Mouse (Mus musculus) MEL (cell line): Measurements from ENCODE around the gene Specc1l. TPM values are rescaled to one million over a fixed set of nuclear protein-coding genes. Genes with fewer than 3 reads are reported as not detected.

Experiments
- DNase-seq: peaks from one replicate; pipeline ENCODE4 v3.0.0; 2011; ENCODE audit warnings: low read depth, low spot score
- H3K27ac ChIP-seq: 2 replicates; pipeline ENCODE4 v1.5.1; 2012; ENCODE audit warnings: low read depth, mild to moderate bottlenecking, control low read depth, low read length, moderate library complexity; ENCODE audit not compliant: control insufficient read depth
- H3K27me3 ChIP-seq, 2 experiments: fragments of 150-350 bp in 1 of 2; sonication (generic) in 1 of 2; 2 replicates each; pipeline ENCODE4 v1.6.1; 2012; ENCODE audit warnings: low read length in 2 of 2, mild to moderate bottlenecking in 2 of 2, improper control_type of control experiment in 1 of 2, moderate library complexity in 1 of 2; ENCODE audit not compliant: insufficient read depth in 2 of 2, control insufficient read depth in 1 of 2
- H3K36me3 ChIP-seq, 2 experiments: 2 replicates each; pipeline ENCODE4 v1.6.1; 2012 to 2014; ENCODE audit warnings: low read length in 2 of 2, improper control_type of control experiment in 1 of 2, inconsistent platforms in 1 of 2, mild to moderate bottlenecking in 1 of 2; ENCODE audit not compliant: insufficient read depth in 2 of 2, control insufficient read depth in 1 of 2
- H3K4me1 ChIP-seq, 2 experiments: fragments of 150-350 bp in 1 of 2; sonication (generic) in 1 of 2; 2 replicates each; pipeline ENCODE4 v1.6.1; 2012; ENCODE audit warnings: low read length in 2 of 2, improper control_type of control experiment in 1 of 2, mild to moderate bottlenecking in 1 of 2; ENCODE audit not compliant: insufficient read depth in 2 of 2, control insufficient read depth in 1 of 2
- H3K4me3 ChIP-seq, 2 experiments: fragments of 150-350 bp in 1 of 2; sonication (generic) in 1 of 2; 2 replicates each; pipeline ENCODE4 v1.5.1; 2012; ENCODE audit warnings: low read depth in 2 of 2, low read length in 2 of 2, mild to moderate bottlenecking in 2 of 2, moderate library complexity in 2 of 2, control low read depth in 1 of 2, improper control_type of control experiment in 1 of 2; ENCODE audit not compliant: control insufficient read depth in 1 of 2, insufficient read depth in 1 of 2
- H3K79me2 ChIP-seq: 2 replicates; pipeline ENCODE4 v1.6.1; 2012; ENCODE audit warnings: mild to moderate bottlenecking, low read length, moderate library complexity; ENCODE audit not compliant: control insufficient read depth, poor library complexity, insufficient read depth
- H3K9ac ChIP-seq: 2 replicates; pipeline ENCODE4 v1.6.1; 2012; ENCODE audit warnings: low read depth, mild to moderate bottlenecking, control low read depth, low read length, moderate library complexity; ENCODE audit not compliant: control insufficient read depth, poor library complexity, severe bottlenecking
- H3K9me3 ChIP-seq: fragments of 150-350 bp; sonication (generic); replicated peaks from 2 replicates; pipeline ENCODE4 v1.6.1; 2012; ENCODE audit warnings: mild to moderate bottlenecking, low read length, improper control_type of control experiment, moderate library complexity; ENCODE audit not compliant: insufficient read depth
- BHLHE40 ChIP-seq: IDR thresholded peaks from 2 replicates; pipeline ENCODE4 v1.6.1; 2012; ENCODE audit warnings: low read depth, mild to moderate bottlenecking, inconsistent platforms, low read length, improper control_type of control experiment, borderline replicate concordance
- CHD1 ChIP-seq: IDR thresholded peaks from 2 replicates; pipeline ENCODE4 v1.6.1; 2012; ENCODE audit warnings: low read depth, mild to moderate bottlenecking, inconsistent platforms, low read length, improper control_type of control experiment
- CHD2 ChIP-seq: IDR thresholded peaks from 2 replicates; pipeline ENCODE4 v1.6.1; 2011; ENCODE audit warnings: low read length, improper control_type of control experiment
- CTCF ChIP-seq, 3 experiments: IDR thresholded peaks in 2 of 3; conservative IDR thresholded peaks in 1 of 3; 2 replicates each; pipeline ENCODE4 v1.5.1; 2011 to 2012; ENCODE audit warnings: low read length in 3 of 3, low read depth in 2 of 3, mild to moderate bottlenecking in 2 of 3, improper control_type of control experiment in 1 of 3, inconsistent platforms in 1 of 3, mixed read lengths in 1 of 3, moderate library complexity in 1 of 3; ENCODE audit not compliant: control insufficient read depth in 1 of 3, insufficient read depth in 1 of 3, poor library complexity in 1 of 3, severe bottlenecking in 1 of 3
- ELF1 ChIP-seq: IDR thresholded peaks from 2 replicates; pipeline ENCODE4 v1.6.1; 2014; ENCODE audit warnings: low read depth, mild to moderate bottlenecking, inconsistent platforms, low read length, improper control_type of control experiment, moderate library complexity
- ETS1 ChIP-seq: IDR thresholded peaks from 2 replicates; pipeline ENCODE4 v1.6.1; 2012; ENCODE audit warnings: low read depth, mild to moderate bottlenecking, inconsistent platforms, low read length, improper control_type of control experiment, moderate library complexity
- GABPA ChIP-seq: IDR thresholded peaks from 2 replicates; pipeline ENCODE4 v1.6.1; 2012; ENCODE audit warnings: low read depth, mild to moderate bottlenecking, inconsistent platforms, low read length, improper control_type of control experiment, moderate library complexity
- HCFC1 ChIP-seq: IDR thresholded peaks from 2 replicates; pipeline ENCODE4 v1.6.1; 2012; ENCODE audit warnings: low read depth, mild to moderate bottlenecking, inconsistent platforms, low read length, improper control_type of control experiment, moderate library complexity
- KAT2A ChIP-seq: conservative IDR thresholded peaks from 2 replicates; pipeline ENCODE4 v1.6.1; 2012; ENCODE audit warnings: low read depth, low read length, improper control_type of control experiment, inconsistent platforms
- MAFK ChIP-seq: IDR thresholded peaks from 2 replicates; pipeline ENCODE4 v1.6.1; 2011; ENCODE audit warnings: low read depth, mild to moderate bottlenecking, low read length, improper control_type of control experiment, borderline replicate concordance
- MAX ChIP-seq: IDR thresholded peaks from 2 replicates; pipeline ENCODE4 v1.6.1; 2011; ENCODE audit warnings: low read length, improper control_type of control experiment
- MEF2A ChIP-seq: IDR thresholded peaks from 2 replicates; pipeline ENCODE4 v1.6.1; 2014; ENCODE audit warnings: low read depth, mild to moderate bottlenecking, inconsistent platforms, low read length, improper control_type of control experiment; ENCODE audit not compliant: poor library complexity, insufficient replicate concordance, severe bottlenecking; ENCODE audit errors: extremely low read depth
- MYC ChIP-seq: IDR thresholded peaks from 2 replicates; pipeline ENCODE4 v1.6.1; 2011; ENCODE audit warnings: low read depth, mild to moderate bottlenecking, low read length, improper control_type of control experiment, moderate library complexity
- POLR2A ChIP-seq, 2 experiments: IDR thresholded peaks; 2 replicates each; pipeline ENCODE4 v1.6.1; 2011 to 2012; ENCODE audit warnings: low read length in 2 of 2, mild to moderate bottlenecking in 2 of 2, control low read depth in 1 of 2, improper control_type of control experiment in 1 of 2, low read depth in 1 of 2, moderate library complexity in 1 of 2; ENCODE audit not compliant: control insufficient read depth in 1 of 2, insufficient read depth in 1 of 2, poor library complexity in 1 of 2
- POLR2AphosphoS2 ChIP-seq: IDR thresholded peaks from 2 replicates; pipeline ENCODE4 v1.6.1; 2011; ENCODE audit warnings: low read length, improper control_type of control experiment
- POLR2AphosphoS5 ChIP-seq: IDR thresholded peaks from 2 replicates; pipeline ENCODE4 v1.6.1; 2012; ENCODE audit warnings: low read depth, borderline replicate concordance, mild to moderate bottlenecking, inconsistent platforms, low read length, moderate library complexity, mixed read lengths
- RAD21 ChIP-seq: IDR thresholded peaks from 2 replicates; pipeline ENCODE4 v1.6.1; 2011; ENCODE audit warnings: mild to moderate bottlenecking, low read depth, low read length, improper control_type of control experiment
- TCF12 ChIP-seq: IDR thresholded peaks from 2 replicates; pipeline ENCODE4 v1.6.1; 2014; ENCODE audit warnings: low read depth, mild to moderate bottlenecking, inconsistent platforms, low read length, improper control_type of control experiment, moderate library complexity
- UBTF ChIP-seq: IDR thresholded peaks from 2 replicates; pipeline ENCODE4 v1.6.1; 2012; ENCODE audit warnings: low read depth, mild to moderate bottlenecking, inconsistent platforms, low read length, improper control_type of control experiment, moderate library complexity, borderline replicate concordance; ENCODE audit not compliant: insufficient read depth
- ZC3H11A ChIP-seq: IDR thresholded peaks from 2 replicates; pipeline ENCODE4 v1.6.1; 2012; ENCODE audit warnings: low read depth, mild to moderate bottlenecking, inconsistent platforms, low read length, improper control_type of control experiment
- ZKSCAN1 ChIP-seq: IDR thresholded peaks from 2 replicates; pipeline ENCODE4 v1.6.1; 2012; ENCODE audit warnings: low read depth, mild to moderate bottlenecking, inconsistent platforms, low read length, improper control_type of control experiment, moderate library complexity
- polyA plus RNA-seq, 2 experiments: library from polyadenylated mRNA; stranded (reverse) in 1 of 2; unstranded in 1 of 2; fragments of >175 nt in 1 of 2; fragments of >200 nt in 1 of 2; gene quantifications; 2 replicates each; pipeline versions ENCODE4 v1.2.1 to v1.2.4; 2012; ENCODE audit warnings: low replicate concordance in 2 of 2, low read depth in 1 of 2; ENCODE audit not compliant: insufficient read length in 2 of 2, insufficient read depth in 1 of 2, missing spikeins in 1 of 2
- total RNA-seq: library from RNA; depleted of rRNA; stranded (reverse); fragments of 300-350 nt; gene quantifications from 2 replicates; pipeline ENCODE4 v1.2.3, GENCODE M21; 2012

The Specc1l gene
- total and polyA plus RNA-seq, 3 experiments: 12.3 to 30.6 (median 15.1) TPM

DNA sequence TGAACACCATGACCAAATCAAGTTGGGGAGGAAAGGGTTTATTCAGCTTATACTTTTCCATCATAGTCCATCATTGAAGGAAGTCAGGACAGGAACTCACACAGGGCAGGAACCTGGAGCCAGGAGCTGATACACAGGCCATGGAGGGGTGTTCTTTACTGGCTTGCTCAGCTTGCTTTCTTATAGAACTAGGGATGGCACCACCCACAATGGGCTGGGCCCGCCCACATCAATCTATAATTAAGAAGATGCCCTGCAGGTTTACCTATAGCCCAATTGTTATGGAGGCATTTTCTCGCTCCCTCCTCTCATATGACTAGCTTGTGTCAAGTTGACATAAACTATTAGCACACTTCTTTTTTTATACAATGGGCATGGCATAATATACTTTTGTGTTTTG, 25.3 kb downstream of the Specc1l start:
- H3K4me1 ChIP-seq: no peaks in the 10 kb centered on the region
- no peak overlapping the region for H3K4me3 ChIP-seq
- no peaks in the 10 kb centered on the region for H3K79me2 ChIP-seq
- H3K27me3 ChIP-seq: no peaks in the 10 kb centered on the region
- no peaks in the 10 kb centered on the region for H3K9me3 ChIP-seq
- no peak overlapping the region for H3K9ac ChIP-seq
- TF ChIP-seq CHD2 (no peak), ETS1 (no peak), TCF12 (no peak), CHD1 (no peak), KAT2A (no peak), POLR2A (IDR thresholded peaks at IDR 0.05; ENCODE audit: control insufficient read depth in 1 of 2, insufficient read depth in 1 of 2, low read depth in 1 of 2, low read length in 2 of 2, poor library complexity in 1 of 2) (no peak), HCFC1 (no peak), BHLHE40 (no peak), MEF2A (no peak), ZC3H11A (no peak), MYC (no peak), POLR2AphosphoS5 (no peak), GABPA (no peak), CTCF (IDR thresholded peaks at IDR 0.05 in 2 of 3, conservative IDR thresholded peaks at IDR 0.05 in 1 of 3; ENCODE audit: control insufficient read depth in 1 of 3, insufficient read depth in 1 of 3, low read depth in 2 of 3, low read length in 3 of 3, poor library complexity in 1 of 3, severe bottlenecking in 1 of 3) (no peak), ZKSCAN1 (no peak)
- H3K27ac ChIP-seq: no peak overlapping the region
- no peak for DNase-seq
- peaks cover 0 to 5% of the 10 kb centered on the region in 2 experiments; a peak in 2 of 4 replicates for H3K36me3 ChIP-seq

DNA sequence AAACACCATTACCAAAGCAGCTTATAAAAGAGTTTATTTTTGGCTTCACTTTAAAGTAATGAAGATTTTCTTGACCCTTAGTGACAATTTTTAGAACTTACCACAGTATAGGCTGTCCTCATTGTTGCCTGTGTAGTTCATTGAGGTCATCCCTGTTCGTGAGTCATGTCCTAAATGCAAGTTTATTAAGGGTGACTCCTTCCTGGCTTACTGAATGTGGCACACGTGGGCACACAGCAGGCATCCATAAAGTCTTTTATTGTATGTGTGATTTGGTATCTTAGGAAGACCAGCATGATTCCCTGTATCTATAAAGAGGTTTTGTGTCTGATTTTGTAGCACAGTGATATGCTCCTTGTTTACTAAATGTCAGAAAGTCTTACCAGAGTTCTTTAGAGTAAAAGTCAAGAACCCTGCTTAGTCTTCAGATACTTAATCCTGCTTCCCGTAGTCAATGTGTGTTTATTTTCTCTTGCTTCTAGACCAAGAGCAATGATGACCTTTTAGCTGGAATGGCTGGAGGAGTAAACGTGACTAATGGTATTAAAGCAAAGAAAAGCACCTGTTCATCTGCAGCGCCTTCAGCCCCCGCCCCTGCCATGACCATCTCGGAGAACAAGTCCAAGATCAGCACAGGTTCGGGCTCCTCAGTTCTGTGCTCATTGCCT, 28.8 kb downstream of the Specc1l start:
- no peaks in the 10 kb centered on the region for H3K79me2 ChIP-seq

More for the DNA sequence above, 28.8 kb downstream of the Specc1l start:
- Histone ChIP-seq H3K27ac (no peak overlapping the region), H3K9ac (no peak overlapping the region)
- no peak for TF ChIP-seq POLR2AphosphoS5
- no peak for TF ChIP-seq UBTF
- TF ChIP-seq RAD21: no peak
- TF ChIP-seq POLR2AphosphoS2: no peak
- TF ChIP-seq MAX: no peak
- TF ChIP-seq POLR2A (IDR thresholded peaks at IDR 0.05; ENCODE audit: control insufficient read depth in 1 of 2, insufficient read depth in 1 of 2, low read depth in 1 of 2, low read length in 2 of 2, poor library complexity in 1 of 2): no peak
- no peak for TF ChIP-seq MAFK
- no peak for TF ChIP-seq ELF1
- no peak for TF ChIP-seq BHLHE40
- TF ChIP-seq, all 39 proteins: peak for 0
- Histone ChIP-seq H3K4me3 (no peak overlapping the region), H3K27me3 (no peaks in the 10 kb centered on the region), H3K36me3 (peaks cover 0 to 5% of the 10 kb centered on the region in 2 experiments; a peak in 2 of 4 replicates), H3K4me1 (no peaks in the 10 kb centered on the region), H3K9me3 (no peaks in the 10 kb centered on the region)
- no peak for DNase-seq
